Mouse (Mus musculus) heart, embryonic 15.5 days (tissue): ENCODE results near the gene Brinp2. TPM values are rescaled to one million over a fixed set of nuclear protein-coding genes. Genes with fewer than 3 reads are reported as not detected.

ENCODE experiments used
- ATAC-seq: fragments of 200-750 bp; cut with Nextera tagmentation; replicated peaks from 2 replicates; pipeline ENCODE4 v1.8.0; 2017; ENCODE audit warnings: low read depth, moderate TSS enrichment; ENCODE audit not compliant: insufficient number of reproducible peaks, insufficient read depth, low FRiP score
- H3K27ac ChIP-seq: fragments of 300-500 bp; sonication (generic); 2 replicates; pipeline ENCODE4 v1.5.1; 2015; ENCODE audit warnings: mild to moderate bottlenecking, inconsistent platforms
- H3K27me3 ChIP-seq: fragments of 300-500 bp; sonication (generic); 2 replicates; pipeline ENCODE4 v1.6.1; 2015; ENCODE audit warnings: inconsistent platforms
- H3K36me3 ChIP-seq: fragments of 300-500 bp; sonication (generic); 2 replicates; pipeline ENCODE4 v1.6.1; 2015; ENCODE audit warnings: mild to moderate bottlenecking, inconsistent platforms
- H3K4me1 ChIP-seq: fragments of 300-500 bp; sonication (generic); replicated peaks from 2 replicates; pipeline ENCODE4 v1.6.1; 2015; ENCODE audit warnings: inconsistent platforms
- H3K4me2 ChIP-seq: fragments of 300-500 bp; sonication (generic); 2 replicates; pipeline ENCODE4 v1.6.1; 2015; ENCODE audit warnings: inconsistent platforms, mild to moderate bottlenecking, moderate library complexity
- H3K4me3 ChIP-seq: fragments of 300-500 bp; sonication (generic); 2 replicates; pipeline ENCODE4 v1.5.1; 2015; ENCODE audit warnings: mild to moderate bottlenecking, inconsistent platforms
- H3K9ac ChIP-seq: fragments of 300-500 bp; sonication (generic); 2 replicates; pipeline ENCODE4 v1.6.1; 2015; ENCODE audit warnings: mild to moderate bottlenecking, inconsistent platforms
- H3K9me3 ChIP-seq: fragments of 300-500 bp; sonication (generic); replicated peaks from 2 replicates; pipeline ENCODE4 v1.6.1; 2016; ENCODE audit warnings: inconsistent platforms
- WGBS: fragments of 180-500 bp; shearing (Covaris S2); methylation state at CpG from one replicate; pipeline ENCODE4 v1.1.7; 2015; ENCODE audit warnings: mixed read lengths; 5-methylcytosine and 5-hydroxymethylcytosine counted together
- polyA plus RNA-seq: library from polyadenylated mRNA; unstranded; fragments of >200 nt; fragmentation: Nextera tagmentation; extraction: Ambion mirVana; gene quantifications from 2 replicates; pipeline ENCODE4 v1.2.1, GENCODE M21; 2015

Brinp2 gene
- polyA plus RNA-seq, 1 experiment from 2014 or later: 0.34 TPM

DNA sequence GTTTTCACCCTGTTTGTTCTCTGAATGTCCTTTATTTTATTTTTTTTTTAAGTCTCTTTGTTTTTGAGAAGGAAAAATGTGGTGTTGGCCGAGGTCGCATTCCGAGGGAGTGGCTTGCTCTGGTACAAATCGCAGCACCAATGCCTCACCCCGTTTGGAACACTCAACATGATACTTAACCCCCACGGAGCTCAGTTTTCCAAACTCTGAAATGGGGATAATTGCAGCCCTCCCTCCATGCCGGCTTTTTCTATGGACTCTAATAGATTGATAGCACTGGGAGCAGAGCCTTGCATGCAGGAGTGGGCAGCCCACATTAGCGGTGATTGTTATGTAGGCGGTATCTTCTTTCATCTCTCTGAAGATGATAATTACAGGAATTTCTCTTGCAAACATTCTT is 140.5 kb downstream of the Brinp2 start:
- Histone ChIP-seq H3K4me2 (no peak overlapping the region), H3K36me3 (no peaks in the 10 kb centered on the region)
- 62% methylated on average over 9 of the region's 9 CpGs for WGBS

GRCm38 (mm10) chr1:158214743-158215142 is 141.4 kb downstream of the Brinp2 start:
- no peak for ATAC-seq
- H3K9ac ChIP-seq: no peak overlapping the region
- H3K4me1 ChIP-seq: no peaks in the 10 kb centered on the region
- no peaks in the 10 kb centered on the region for H3K36me3 ChIP-seq
- H3K27me3 ChIP-seq: no peaks in the 10 kb centered on the region
- H3K9me3 ChIP-seq: no peaks in the 10 kb centered on the region
- WGBS: 43% methylated on average over 5 of the region's 5 CpGs
- H3K27ac ChIP-seq: no peak overlapping the region
- H3K4me2 ChIP-seq: no peak overlapping the region
- H3K4me3 ChIP-seq: no peak overlapping the region

More for the DNA sequence above, 140.5 kb downstream of the Brinp2 start:
- Histone ChIP-seq H3K4me3 (no peak overlapping the region), H3K9me3 (no peaks in the 10 kb centered on the region), H3K27me3 (no peaks in the 10 kb centered on the region), H3K27ac (no peak overlapping the region), H3K9ac (no peak overlapping the region), H3K4me1 (no peaks in the 10 kb centered on the region)
- ATAC-seq: no peak

GRCm38 (mm10) chr1:158213736-158214135 is 142.4 kb downstream of the Brinp2 start:
- 67% methylated on average over 4 of the region's 4 CpGs for WGBS
- Histone ChIP-seq H3K27me3 (no peaks in the 10 kb centered on the region), H3K4me1 (no peaks in the 10 kb centered on the region), H3K9ac (no peak overlapping the region), H3K36me3 (no peaks in the 10 kb centered on the region), H3K9me3 (no peaks in the 10 kb centered on the region), H3K4me2 (no peak overlapping the region), H3K4me3 (no peak overlapping the region), H3K27ac (no peak overlapping the region)
- no peak for ATAC-seq

- Histone ChIP-seq H3K4me3 (no peak overlapping the region), H3K27ac (no peak overlapping the region), H3K4me2 (no peak overlapping the region), H3K4me1 (no peaks in the 10 kb centered on the region), H3K9ac (no peak overlapping the region), H3K36me3 (no peaks in the 10 kb centered on the region), H3K9me3 (no peaks in the 10 kb centered on the region), H3K27me3 (no peaks in the 10 kb centered on the region)
- ATAC-seq: no peak
- 63% methylated on average over 2 of the region's 2 CpGs for WGBS
These were observed 148.5 kb downstream of the Brinp2 start for GRCm38 (mm10) chr1:158207620-158208019.

DNA sequence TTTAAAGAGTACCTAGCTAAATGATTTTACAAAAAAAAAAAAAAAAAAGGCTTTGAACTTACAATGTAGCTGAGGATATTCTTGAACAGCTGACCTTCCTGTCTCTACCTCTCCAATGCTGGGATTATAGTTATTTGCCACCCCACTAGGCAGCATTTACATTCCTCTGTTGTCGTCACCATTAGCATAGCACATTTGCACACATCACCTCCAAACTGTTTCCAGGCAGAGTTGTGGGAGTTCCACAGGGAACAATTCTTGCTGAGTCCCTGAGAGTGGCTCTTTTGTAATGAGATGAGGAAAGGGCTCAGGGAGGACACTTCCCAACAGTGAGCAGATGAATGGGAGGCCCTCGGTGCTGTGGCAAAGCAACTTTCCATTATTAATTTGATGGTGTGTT is 153.2 kb downstream of the Brinp2 start:
- ATAC-seq: no peak
- 56% methylated on average over 2 of the region's 2 CpGs for WGBS
- Histone ChIP-seq H3K4me1 (no peaks in the 10 kb centered on the region), H3K9me3 (no peaks in the 10 kb centered on the region), H3K27ac (no peak overlapping the region), H3K4me3 (no peak overlapping the region), H3K27me3 (no peaks in the 10 kb centered on the region), H3K36me3 (no peaks in the 10 kb centered on the region), H3K4me2 (no peak overlapping the region), H3K9ac (no peak overlapping the region)

Other genes starting within 250 kb of the Brinp2 start
- gene Astn1, start 5.9 kb upstream of the Brinp2 start, polyA plus RNA-seq: 0.55 and 0.76 TPM in 2 replicates